Mouse (Mus musculus): ENCODE measurements around the gene Zfp69. TPM values are rescaled to one million over a fixed set of nuclear protein-coding genes. Genes with fewer than 3 reads are reported as not detected.

Gene Zfp69
- polyA plus RNA-seq (2016; fragmentation: Nextera tagmentation; extraction: Ambion mirVana): 12.4 and 13.0 TPM in 2 replicates

- H3K4me3 ChIP-seq (replicated peaks): peak within 1 kb of the TSS; percentile 83
- no peaks in the 10 kb centered on the region for H3K27me3 ChIP-seq
- peaks cover 12% of the 10 kb centered on the region for H3K4me1 ChIP-seq (replicated peaks)
- peak; percentile 95 for ATAC-seq (ENCODE audit: insufficient number of reproducible peaks, insufficient read depth, low FRiP score, low TSS enrichment, low read depth)
- peaks cover 15% of the 10 kb centered on the region for H3K36me3 ChIP-seq
- H3K4me2 ChIP-seq: peak within 1 kb of the TSS; percentile 77
- WGBS: under 1% methylated on average over 51 of the region's 60 CpGs
- H3K9ac ChIP-seq (replicated peaks): peak within 1 kb of the TSS; percentile 88
- peak within 1 kb of the TSS; percentile 89 for H3K27ac ChIP-seq
- no peaks in the 10 kb centered on the region for H3K9me3 ChIP-seq
These were observed at the start of gene Zfp69 for GRCm38 (mm10) chr4:120951428-120951973. Gene Zfp69 (minus strand): TSS chr4:120951699.

GRCm38 (mm10) chr4:121001042-121001441 lies 49.5 kb upstream of the Zfp69 start:
- no peak for ATAC-seq (ENCODE audit: insufficient number of reproducible peaks, insufficient read depth, low FRiP score, low TSS enrichment, low read depth)
- 82% methylated on average over 2 of the region's 2 CpGs for WGBS
- H3K9me3 ChIP-seq: no peaks in the 10 kb centered on the region

GRCm38 (mm10) chr4:120995911-120996310 lies 44.4 kb upstream of the Zfp69 start:
- WGBS: 81% methylated on average over 1 of the region's 1 CpGs
- H3K4me1 ChIP-seq (replicated peaks): no peaks in the 10 kb centered on the region
- no peak overlapping the region for H3K9ac ChIP-seq (replicated peaks)
- H3K36me3 ChIP-seq: no peaks in the 10 kb centered on the region
- H3K9me3 ChIP-seq: no peaks in the 10 kb centered on the region
- H3K4me2 ChIP-seq: no peak overlapping the region
- H3K4me3 ChIP-seq (replicated peaks): no peak overlapping the region
- ATAC-seq (ENCODE audit: insufficient number of reproducible peaks, insufficient read depth, low FRiP score, low TSS enrichment, low read depth): no peak
- H3K27me3 ChIP-seq: no peaks in the 10 kb centered on the region
- H3K27ac ChIP-seq: no peak overlapping the region

More at GRCm38 (mm10) chr4:121001042-121001441, 49.5 kb upstream of the Zfp69 start:
- H3K27ac ChIP-seq: no peak overlapping the region
- H3K4me1 ChIP-seq (replicated peaks): peaks cover 23% of the 10 kb centered on the region
- no peak overlapping the region for H3K4me3 ChIP-seq (replicated peaks)
- H3K27me3 ChIP-seq: no peaks in the 10 kb centered on the region
- H3K9ac ChIP-seq (replicated peaks): no peak overlapping the region
- no peak overlapping the region for H3K4me2 ChIP-seq
- H3K36me3 ChIP-seq: no peaks in the 10 kb centered on the region

GRCm38 (mm10) chr4:120993025-120993424 lies 41.5 kb upstream of the Zfp69 start:
- 0 out of 2 replicates have a peak, but pooled peaks cover 3% of the 10 kb centered on the region for H3K9me3 ChIP-seq
- 88% methylated on average over 1 of the region's 1 CpGs for WGBS
- H3K4me2 ChIP-seq: no peak overlapping the region
- H3K27ac ChIP-seq: no peak overlapping the region
- no peaks in the 10 kb centered on the region; the same call in 1 of the 2 replicates for H3K4me1 ChIP-seq (replicated peaks)
- H3K27me3 ChIP-seq: no peaks in the 10 kb centered on the region
- H3K36me3 ChIP-seq: no peaks in the 10 kb centered on the region
- H3K9ac ChIP-seq (replicated peaks): no peak overlapping the region
- ATAC-seq (ENCODE audit: insufficient number of reproducible peaks, insufficient read depth, low FRiP score, low TSS enrichment, low read depth): no peak
- no peak overlapping the region for H3K4me3 ChIP-seq (replicated peaks)

- no peaks in the 10 kb centered on the region; the same call in 1 of the 2 replicates for H3K4me1 ChIP-seq (replicated peaks)
- WGBS: 75% methylated on average over 2 of the region's 2 CpGs
- no peak overlapping the region for H3K4me2 ChIP-seq
- H3K27ac ChIP-seq: no peak overlapping the region
- no peak overlapping the region for H3K9ac ChIP-seq (replicated peaks)
- H3K4me3 ChIP-seq (replicated peaks): no peak overlapping the region
- 0 out of 2 replicates have a peak, but pooled peaks cover 3% of the 10 kb centered on the region for H3K9me3 ChIP-seq
- ATAC-seq (ENCODE audit: insufficient number of reproducible peaks, insufficient read depth, low FRiP score, low TSS enrichment, low read depth): no peak
- no peaks in the 10 kb centered on the region for H3K27me3 ChIP-seq
- no peaks in the 10 kb centered on the region for H3K36me3 ChIP-seq
These were observed 40.8 kb upstream of the Zfp69 start for GRCm38 (mm10) chr4:120992284-120992683.

GRCm38 (mm10) chr4:120987319-120987718 lies 35.8 kb upstream of the Zfp69 start:
- ATAC-seq (ENCODE audit: insufficient number of reproducible peaks, insufficient read depth, low FRiP score, low TSS enrichment, low read depth): no peak
- 79% methylated on average over 4 of the region's 4 CpGs for WGBS

GRCm38 (mm10) chr4:120986446-120986845 lies 34.9 kb upstream of the Zfp69 start:
- 28% methylated on average over 6 of the region's 6 CpGs for WGBS
- Histone ChIP-seq H3K4me3 (replicated peaks) (no peak overlapping the region), H3K9ac (replicated peaks) (no peak overlapping the region), H3K36me3 (peaks cover 15% of the 10 kb centered on the region; the same call in 1 of the 2 replicates), H3K4me2 (no peak overlapping the region), H3K9me3 (0 out of 2 replicates have a peak, but pooled peaks cover 3% of the 10 kb centered on the region), H3K4me1 (replicated peaks) (no peaks in the 10 kb centered on the region; the same call in 1 of the 2 replicates), H3K27ac (no peak overlapping the region), H3K27me3 (no peaks in the 10 kb centered on the region)
- no peak for ATAC-seq (ENCODE audit: insufficient number of reproducible peaks, insufficient read depth, low FRiP score, low TSS enrichment, low read depth)

More at GRCm38 (mm10) chr4:120987319-120987718, 35.8 kb upstream of the Zfp69 start:
- Histone ChIP-seq H3K27ac (no peak overlapping the region), H3K4me3 (replicated peaks) (no peak overlapping the region), H3K9me3 (0 out of 2 replicates have a peak, but pooled peaks cover 3% of the 10 kb centered on the region), H3K4me1 (replicated peaks) (no peaks in the 10 kb centered on the region; the same call in 1 of the 2 replicates), H3K36me3 (peaks cover 12% of the 10 kb centered on the region; the same call in 1 of the 2 replicates), H3K4me2 (no peak overlapping the region), H3K9ac (replicated peaks) (no peak overlapping the region), H3K27me3 (no peaks in the 10 kb centered on the region)

GRCm38 (mm10) chr4:120978221-120978620 lies 26.7 kb upstream of the Zfp69 start:
- WGBS: 89% methylated on average over 3 of the region's 3 CpGs
- no peak for ATAC-seq (ENCODE audit: insufficient number of reproducible peaks, insufficient read depth, low FRiP score, low TSS enrichment, low read depth)
- Histone ChIP-seq H3K36me3 (peaks cover 45% of the 10 kb centered on the region; the same call in 1 of the 2 replicates), H3K4me1 (replicated peaks) (no peaks in the 10 kb centered on the region), H3K4me2 (no peak overlapping the region), H3K9ac (replicated peaks) (no peak overlapping the region), H3K27ac (no peak overlapping the region), H3K4me3 (replicated peaks) (no peak overlapping the region), H3K9me3 (no peaks in the 10 kb centered on the region), H3K27me3 (no peaks in the 10 kb centered on the region)

GRCm38 (mm10) chr4:120975428-120975734 lies 23.9 kb upstream of the Zfp69 start:
- H3K36me3 ChIP-seq: peaks cover 51% of the 10 kb centered on the region
- no peak overlapping the region for H3K27ac ChIP-seq
- no peaks in the 10 kb centered on the region for H3K9me3 ChIP-seq
- H3K4me2 ChIP-seq: no peak overlapping the region
- no peaks in the 10 kb centered on the region for H3K27me3 ChIP-seq
- no peak for ATAC-seq (ENCODE audit: insufficient number of reproducible peaks, insufficient read depth, low FRiP score, low TSS enrichment, low read depth)
- no peak overlapping the region for H3K9ac ChIP-seq (replicated peaks)
- no peak overlapping the region for H3K4me3 ChIP-seq (replicated peaks)
- H3K4me1 ChIP-seq (replicated peaks): no peaks in the 10 kb centered on the region
- WGBS: 96% methylated on average over 4 of the region's 4 CpGs

GRCm38 (mm10) chr4:120974711-120975427 lies 23.4 kb upstream of the Zfp69 start:
- WGBS: 88% methylated on average over 11 of the region's 11 CpGs
- ATAC-seq (ENCODE audit: insufficient number of reproducible peaks, insufficient read depth, low FRiP score, low TSS enrichment, low read depth): no peak
- peaks cover 51% of the 10 kb centered on the region for H3K36me3 ChIP-seq

GRCm38 (mm10) chr4:120971842-120972241 lies 20.3 kb upstream of the Zfp69 start:
- Histone ChIP-seq H3K36me3 (peaks cover 62% of the 10 kb centered on the region), H3K4me3 (replicated peaks) (no peak overlapping the region), H3K4me1 (replicated peaks) (no peaks in the 10 kb centered on the region), H3K27ac (no peak overlapping the region), H3K27me3 (no peaks in the 10 kb centered on the region), H3K9me3 (no peaks in the 10 kb centered on the region), H3K9ac (replicated peaks) (no peak overlapping the region), H3K4me2 (no peak overlapping the region)
- ATAC-seq (ENCODE audit: insufficient number of reproducible peaks, insufficient read depth, low FRiP score, low TSS enrichment, low read depth): no peak
- WGBS: 90% methylated on average over 8 of the region's 8 CpGs

More at GRCm38 (mm10) chr4:120974711-120975427, 23.4 kb upstream of the Zfp69 start:
- Histone ChIP-seq H3K9ac (replicated peaks) (no peak overlapping the region), H3K9me3 (no peaks in the 10 kb centered on the region), H3K4me3 (replicated peaks) (no peak overlapping the region), H3K27ac (no peak overlapping the region), H3K4me1 (replicated peaks) (no peaks in the 10 kb centered on the region), H3K27me3 (no peaks in the 10 kb centered on the region), H3K4me2 (no peak overlapping the region)
